Mouse (Mus musculus) megakaryocyte progenitor cell, adult 5-6 weeks (primary cell): Measurements from ENCODE around the gene Mical3. TPM values are rescaled to one million over a fixed set of nuclear protein-coding genes. Genes with fewer than 3 reads are reported as not detected.

Experiments used
- ATAC-seq: replicated peaks from 2 replicates; pipeline ENCODE4 v1.8.0; 2016; ENCODE audit warnings: mild to moderate bottlenecking, moderate TSS enrichment, inconsistent platforms; ENCODE audit not compliant: poor library complexity
- total RNA-seq, 2 experiments: library from RNA; stranded (forward) in 1 of 2; stranded (reverse) in 1 of 2; fragments of 157-497, 149-512 nt in 1 of 2; fragments of 200-1000 nt in 1 of 2; gene quantifications; 2 replicates each; pipeline versions ENCODE4 v1.2.3 to v1.2.4; 2015 to 2017

The Mical3 gene
- total RNA-seq, 2 experiments from 2014 or later = 7.4 to 16.1 TPM

- ATAC-seq = 0 out of 2 replicates have a peak, but pooled peaks have one; percentile 21
Measured at GRCm38 (mm10) chr6:121057181-121057956, 73.4 kb downstream of the Mical3 start.

GRCm38 (mm10) chr6:121055496-121055895 lies 75.3 kb downstream of the Mical3 start:
- ATAC-seq = peak; percentile 13

GRCm38 (mm10) chr6:121054908-121055307 lies 75.9 kb downstream of the Mical3 start:
- ATAC-seq = no peak

DNA sequence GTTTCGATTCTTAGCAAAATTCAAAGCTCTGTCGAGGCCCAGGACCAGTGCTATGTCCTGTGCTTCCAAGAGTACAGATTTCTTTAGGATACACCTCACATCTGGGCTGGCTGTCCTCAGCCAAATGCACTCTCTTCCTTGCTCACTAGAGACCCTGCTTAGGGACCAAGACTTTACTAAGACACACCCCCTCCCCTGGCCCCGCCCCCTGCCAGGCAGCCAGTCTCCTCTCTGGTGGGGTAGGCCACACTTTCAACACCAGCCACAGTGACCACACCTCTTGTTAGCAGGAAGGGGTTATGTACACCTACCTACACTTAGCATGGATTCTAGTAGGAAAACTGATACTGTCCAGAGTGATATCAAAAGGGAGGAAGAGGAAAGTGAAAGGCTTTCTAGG lies 76.5 kb downstream of the Mical3 start:
- ATAC-seq = no peak

GRCm38 (mm10) chr6:121053585-121054112 lies 77.2 kb downstream of the Mical3 start:
- ATAC-seq = no peak

- peak; percentile 66 for ATAC-seq
Measured at GRCm38 (mm10) chr6:121051972-121052629, 78.7 kb downstream of the Mical3 start.

DNA sequence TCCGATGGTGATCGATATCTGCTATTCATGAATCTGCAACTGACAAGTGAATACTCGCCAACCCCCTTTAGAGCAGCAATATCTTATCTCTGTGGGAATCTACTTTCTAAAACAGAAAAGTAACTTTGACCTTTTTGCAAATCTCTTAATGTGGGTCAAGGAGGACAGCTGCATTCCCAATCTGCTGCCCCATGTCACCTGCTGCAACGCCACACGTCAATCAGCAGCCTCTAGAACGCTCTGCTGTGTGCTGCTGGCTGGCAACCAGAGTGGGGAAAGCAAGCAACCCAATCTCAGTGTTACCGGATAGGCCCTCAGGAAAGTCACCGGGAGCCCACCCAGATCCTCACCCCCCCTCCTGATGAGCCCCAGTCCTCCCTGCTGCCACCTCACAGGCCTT lies 79.4 kb downstream of the Mical3 start:
- ATAC-seq = no peak

GRCm38 (mm10) chr6:121048696-121049095 lies 82.1 kb downstream of the Mical3 start:
- ATAC-seq = no peak

DNA sequence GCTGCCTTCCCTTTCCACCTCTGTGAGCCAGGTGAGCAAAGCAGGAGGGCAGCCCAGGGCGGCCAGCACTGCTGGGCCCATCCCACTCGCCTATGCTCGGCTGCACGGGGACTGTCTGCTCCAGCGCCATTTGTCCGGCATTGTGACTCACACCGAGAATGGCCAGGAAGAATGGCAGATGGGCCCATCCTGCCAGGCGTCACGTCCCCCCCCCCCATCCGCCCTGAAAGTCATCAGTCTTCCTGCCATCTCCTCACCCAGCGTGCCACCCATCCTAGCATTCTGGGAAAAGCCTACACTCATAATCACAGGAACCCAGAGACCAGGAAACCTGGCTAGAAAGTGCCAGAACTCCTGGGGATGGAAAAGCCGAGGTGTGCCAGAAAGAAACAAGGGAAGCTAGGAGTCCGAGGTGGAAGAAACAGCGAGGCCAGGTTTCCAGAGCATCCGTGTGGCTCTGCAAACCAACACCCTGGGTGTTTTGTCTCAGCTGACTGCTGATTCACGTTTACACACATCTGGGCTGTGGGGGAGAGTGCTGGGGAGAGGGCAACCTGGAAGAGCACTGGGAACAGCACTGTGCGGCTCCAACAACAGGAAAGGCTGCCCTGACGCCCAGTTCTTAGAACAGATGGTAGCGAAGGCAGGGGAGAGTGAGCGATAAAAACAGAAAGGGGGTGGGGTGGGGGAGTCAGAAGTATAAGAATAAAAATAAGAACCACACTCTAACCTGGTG lies 85.3 kb downstream of the Mical3 start:
- no peak for ATAC-seq

DNA sequence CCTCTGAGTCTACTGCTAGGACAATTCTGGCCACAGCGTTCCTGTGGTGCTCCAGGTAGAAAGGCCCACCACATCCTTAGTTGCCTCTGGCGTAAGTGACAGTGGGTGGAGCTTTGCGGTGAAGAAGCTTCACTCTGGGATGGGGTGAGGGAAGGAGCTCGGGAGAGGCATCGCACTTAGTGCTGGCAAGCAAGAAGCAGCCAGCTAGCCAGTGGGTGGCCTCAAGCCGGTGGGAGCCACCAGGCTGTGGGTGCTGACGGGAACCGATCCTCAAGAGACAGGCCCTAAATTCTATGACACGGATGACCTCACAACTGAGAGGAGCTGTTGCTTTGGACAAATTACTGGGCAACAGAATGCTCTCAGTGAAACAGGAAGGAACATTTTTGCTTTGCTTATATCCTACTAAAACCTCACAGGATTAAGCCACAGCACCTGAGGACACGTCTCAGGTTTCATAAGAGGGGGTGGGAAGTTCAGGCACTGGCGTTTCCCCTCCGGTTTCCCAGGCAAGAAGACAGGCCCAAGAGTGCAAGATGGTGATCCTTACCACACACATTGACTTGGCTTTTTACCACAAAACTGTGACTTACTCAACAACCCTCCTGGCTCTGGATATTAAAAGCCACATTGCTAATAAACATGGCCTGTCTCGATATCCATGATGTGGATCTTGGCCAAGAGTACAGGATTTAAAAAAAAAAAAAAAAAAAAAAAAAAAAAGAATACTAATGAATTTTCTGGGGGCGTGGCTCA lies 87.2 kb downstream of the Mical3 start:
- peak; percentile 79 for ATAC-seq

DNA sequence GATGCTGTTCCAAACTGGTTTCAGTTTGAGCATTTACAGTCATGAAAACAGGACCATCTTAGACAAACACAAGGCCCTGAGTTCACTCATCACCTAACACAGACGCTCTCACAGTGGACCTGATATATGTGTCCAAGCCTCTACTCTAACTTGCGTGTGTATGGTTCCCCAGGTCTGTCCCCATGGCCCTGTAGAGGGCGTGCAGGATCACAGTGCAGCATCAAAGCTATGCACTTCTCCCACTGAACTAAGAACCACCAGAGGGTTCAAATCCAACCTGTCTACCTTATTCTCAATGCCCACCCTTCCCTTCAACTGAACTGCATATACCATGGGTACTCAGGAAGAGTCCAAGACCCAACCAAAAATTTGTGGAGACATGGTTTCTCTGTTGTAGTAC lies 91.1 kb downstream of the Mical3 start:
- ATAC-seq = no peak

GRCm38 (mm10) chr6:121039286-121039685 lies 91.5 kb downstream of the Mical3 start:
- ATAC-seq = no peak

- ATAC-seq = no peak
Measured at GRCm38 (mm10) chr6:121037086-121037485, 93.7 kb downstream of the Mical3 start.

- ATAC-seq = no peak
Measured at GRCm38 (mm10) chr6:121035929-121036328, 94.9 kb downstream of the Mical3 start.

GRCm38 (mm10) chr6:121035268-121035667 lies 95.5 kb downstream of the Mical3 start:
- no peak for ATAC-seq

DNA sequence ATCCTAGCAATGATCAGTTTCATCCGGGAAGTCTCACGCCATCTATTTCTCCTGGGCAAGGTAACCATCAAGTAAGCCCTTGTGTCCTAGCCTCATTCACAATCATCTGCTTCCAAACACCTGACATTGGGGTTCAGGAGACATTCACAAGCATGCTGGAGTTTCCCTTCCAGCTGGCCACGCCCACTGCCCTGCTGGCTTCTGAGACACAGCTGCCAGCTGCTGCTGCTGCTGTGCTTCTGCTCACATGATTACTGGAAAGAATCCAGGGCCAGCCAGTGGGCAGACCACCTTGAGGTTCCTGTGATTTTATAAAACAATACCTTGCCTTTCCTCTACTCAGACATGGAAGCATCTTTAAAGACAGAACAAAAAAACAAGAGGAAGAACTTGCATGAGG lies 97.5 kb downstream of the Mical3 start:
- no peak for ATAC-seq

GRCm38 (mm10) chr6:121031370-121031769 lies 99.4 kb downstream of the Mical3 start:
- no peak for ATAC-seq

GRCm38 (mm10) chr6:121029897-121030589 lies 100.8 kb downstream of the Mical3 start:
- no peak for ATAC-seq

DNA sequence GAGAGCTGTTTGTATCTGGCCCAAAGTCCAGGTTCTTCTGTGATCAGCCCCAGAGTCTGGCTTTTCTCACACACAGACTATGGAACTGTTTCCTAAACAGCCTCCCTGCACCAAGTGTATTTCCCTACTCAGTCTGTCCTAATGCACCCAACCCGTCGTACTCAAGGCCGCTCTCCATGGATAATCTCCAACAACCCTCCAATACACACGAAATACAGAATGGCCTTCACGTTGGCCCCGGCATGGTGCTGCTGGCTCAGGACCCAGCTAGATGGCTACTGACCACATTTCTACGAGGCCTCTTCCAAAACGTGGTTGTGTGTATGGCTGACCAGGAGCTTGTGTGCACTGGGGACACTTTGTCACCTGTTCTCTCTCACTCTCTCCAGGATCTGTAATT lies 102.3 kb downstream of the Mical3 start:
- no peak for ATAC-seq

- no peak for ATAC-seq
Measured at GRCm38 (mm10) chr6:121027314-121027713, 103.5 kb downstream of the Mical3 start.
